Mouse (Mus musculus): ENCODE data around the gene Slc43a2.
"Not testable (repeated sequence)": the region's sequence is repeated elsewhere in the genome, so short reads cannot be mapped to it uniquely, and the experiment has no call there.

Slc43a2 gene

GRCm38 (mm10) chr11:75552906-75553482 is 21.5 kb downstream of the Slc43a2 start:
- DNase-seq: no peak

- not testable (repeated sequence) for DNase-seq
These were observed 24.5 kb downstream of the Slc43a2 start for GRCm38 (mm10) chr11:75556006-75556405.

GRCm38 (mm10) chr11:75557142-75557541 is 25.6 kb downstream of the Slc43a2 start:
- no peak for DNase-seq

GRCm38 (mm10) chr11:75558101-75558500 is 26.6 kb downstream of the Slc43a2 start:
- no peak for DNase-seq

- DNase-seq: no peak
These were observed 28.5 kb downstream of the Slc43a2 start for GRCm38 (mm10) chr11:75559870-75560504.

GRCm38 (mm10) chr11:75560530-75561409 is 29.3 kb downstream of the Slc43a2 start:
- DNase-seq: no peak

- DNase-seq: no peak
These were observed 29.9 kb downstream of the Slc43a2 start for GRCm38 (mm10) chr11:75561410-75561791.

GRCm38 (mm10) chr11:75562840-75563239 is 31.3 kb downstream of the Slc43a2 start:
- no peak for DNase-seq

- DNase-seq: no peak
These were observed 32.5 kb downstream of the Slc43a2 start for GRCm38 (mm10) chr11:75563851-75564548.

- DNase-seq: no peak
These were observed 34.4 kb downstream of the Slc43a2 start for GRCm38 (mm10) chr11:75565849-75566248.

GRCm38 (mm10) chr11:75566276-75567196 is 35.0 kb downstream of the Slc43a2 start:
- DNase-seq: no peak

GRCm38 (mm10) chr11:75567346-75568114 is 36.0 kb downstream of the Slc43a2 start:
- no peak for DNase-seq

GRCm38 (mm10) chr11:75568115-75568511 is 36.6 kb downstream of the Slc43a2 start:
- no peak for DNase-seq

- DNase-seq: peak; percentile 81
These were observed 37.5 kb downstream of the Slc43a2 start for GRCm38 (mm10) chr11:75568962-75569361.

- no peak for DNase-seq
These were observed 39.1 kb downstream of the Slc43a2 start for GRCm38 (mm10) chr11:75570375-75571125.

- DNase-seq: no peak
These were observed 39.9 kb downstream of the Slc43a2 start for GRCm38 (mm10) chr11:75571126-75571990.

- no peak for DNase-seq
These were observed 40.9 kb downstream of the Slc43a2 start for GRCm38 (mm10) chr11:75572301-75572791.

GRCm38 (mm10) chr11:75572854-75573650 is 41.6 kb downstream of the Slc43a2 start:
- DNase-seq: peak; percentile 95

Data from kidney, adult 9 months (tissue).